Mouse (Mus musculus): ENCODE results near the gene Oas1d.
"Not testable (repeated sequence)": the region's sequence is repeated elsewhere in the genome, so short reads cannot be mapped to it uniquely, and the experiment has no call there.

DNA sequence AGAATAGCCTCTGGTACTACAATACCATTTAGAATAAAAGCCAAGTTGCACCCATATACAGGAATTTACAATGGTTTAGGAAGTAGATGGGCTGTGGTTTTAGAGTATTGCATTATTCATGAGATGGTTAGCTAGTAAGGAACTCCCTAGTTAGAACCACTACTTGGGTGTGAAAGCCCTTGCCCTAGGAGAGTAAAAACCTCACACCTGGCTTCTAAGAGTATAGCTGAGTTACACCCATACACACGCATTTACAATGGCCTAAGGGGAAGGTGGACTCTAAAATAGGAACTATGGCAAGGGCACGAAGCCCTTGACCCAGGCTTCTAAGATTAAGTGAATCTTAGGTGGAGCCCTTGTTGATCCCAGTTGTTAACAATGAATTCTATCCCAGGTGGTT, 19.6 kb upstream of the Oas1d start:
- TF ChIP-seq POLR2A (IDR thresholded peaks at IDR 0.05; ENCODE audit: borderline replicate concordance, extremely low read depth, low read depth, low read length); CTCF (IDR thresholded peaks at IDR 0.05; ENCODE audit: insufficient read depth, low read length): not testable (repeated sequence)
